Mouse (Mus musculus): ENCODE data around the gene Eif4g1.
"Not testable (repeated sequence)": the region's sequence is repeated elsewhere in the genome, so short reads cannot be mapped to it uniquely, and the experiment has no call there.

The Eif4g1 gene

DNA sequence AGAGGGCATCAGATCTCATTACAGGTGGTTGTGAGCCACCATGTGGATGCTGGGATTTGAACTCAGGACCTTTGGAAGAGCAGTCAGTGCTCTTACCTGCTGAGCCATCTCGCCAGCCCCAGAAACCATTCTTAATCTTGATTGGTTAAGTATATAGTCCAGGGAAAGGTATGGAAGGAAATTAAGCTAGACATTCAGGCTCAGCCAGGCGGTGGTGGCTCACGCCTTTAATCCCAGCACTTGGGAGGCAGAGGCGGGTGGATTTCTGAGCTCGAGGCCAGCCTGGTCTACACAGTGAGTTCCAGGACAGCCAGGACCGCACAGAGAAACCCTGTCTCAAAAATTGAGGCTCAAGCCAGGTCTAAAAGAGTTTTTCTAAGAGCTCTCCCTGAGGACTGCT is at the start of gene Eif4g1:
Gene Eif4g1, plus strand, starts transcription at position 301 of the 400 bp plus-strand sequence.
- not testable (repeated sequence) for DNase-seq

DNA sequence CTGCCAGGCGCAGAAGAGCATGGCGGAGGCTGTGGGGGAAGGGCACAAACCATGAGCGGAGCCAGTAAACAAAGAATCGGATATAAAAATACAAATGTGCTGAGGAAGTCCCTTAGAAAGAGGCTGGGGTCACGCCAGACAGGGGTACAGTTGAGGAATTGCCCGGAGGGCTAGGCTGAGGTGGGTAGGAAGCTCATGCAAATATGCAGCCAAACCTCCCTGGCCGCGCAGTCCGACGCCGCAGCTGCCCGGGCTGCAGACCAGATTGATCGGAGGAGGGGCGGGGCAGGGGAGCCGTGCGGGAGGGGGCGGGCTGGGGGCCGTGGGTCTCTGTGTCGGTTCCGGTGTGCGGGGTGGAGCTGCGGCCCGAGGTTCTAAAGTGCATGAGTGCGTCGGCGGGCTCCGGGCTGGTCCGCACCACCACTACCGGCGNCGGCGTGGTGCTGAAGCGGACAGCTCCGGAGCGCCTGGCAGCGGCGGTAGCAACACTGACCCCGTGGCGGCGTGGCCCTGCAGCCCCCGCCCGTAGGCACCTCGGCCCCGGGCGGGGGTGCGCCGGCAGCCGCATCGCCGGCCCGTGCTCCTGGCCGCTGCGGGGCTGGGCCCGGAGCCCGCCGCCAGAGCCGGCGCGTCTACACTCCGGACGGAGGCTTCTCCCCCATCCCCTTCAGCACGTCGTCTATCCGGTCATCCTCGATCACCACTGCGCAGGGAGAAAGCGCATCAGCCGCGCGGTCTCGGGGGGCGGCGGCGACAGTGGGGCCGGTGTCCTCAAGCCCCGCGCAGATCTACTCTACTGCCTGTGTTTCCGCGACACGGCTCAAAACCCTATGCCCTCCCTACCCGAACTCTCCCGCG is 48.3 kb upstream of the Eif4g1 start:
- DNase-seq = peak; percentile 11

DNA sequence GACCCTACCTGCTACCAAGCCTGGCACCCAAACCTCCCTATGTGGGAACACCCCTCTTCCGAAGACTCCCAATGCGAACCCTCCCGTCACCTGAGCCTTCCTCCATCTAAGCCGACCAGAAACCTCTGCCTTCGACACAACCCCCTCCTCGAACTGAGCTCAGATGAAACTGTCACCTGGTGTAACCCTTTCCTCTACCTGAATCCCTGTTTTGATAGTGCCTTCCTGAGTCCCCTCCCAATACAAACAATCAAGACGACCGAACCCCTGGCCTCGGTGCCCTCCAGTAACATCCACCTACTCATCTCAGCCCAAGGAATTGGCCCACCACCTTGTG is 47.7 kb upstream of the Eif4g1 start:
- DNase-seq = no peak

DNA sequence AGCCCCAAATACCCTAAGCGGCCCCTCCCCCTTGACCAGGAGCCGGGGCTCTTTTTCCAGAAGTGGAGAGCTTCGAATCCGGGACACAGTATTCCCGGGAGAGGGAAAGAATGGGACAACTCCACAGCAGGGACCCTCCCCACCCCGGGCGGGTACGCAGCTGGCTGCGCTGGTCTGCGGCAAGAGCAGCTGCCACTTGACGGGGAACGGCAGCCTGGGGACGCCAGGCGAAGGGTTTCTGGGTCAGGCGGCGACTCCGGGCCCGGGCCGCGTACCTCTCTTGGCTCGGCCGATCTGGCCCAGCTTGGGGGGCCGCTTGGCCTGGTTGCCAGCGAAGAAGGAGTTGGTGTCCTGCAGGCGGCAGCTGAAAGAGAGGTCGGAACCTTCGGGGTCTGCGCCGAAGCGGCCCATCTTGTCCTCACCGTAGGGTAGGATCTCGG is 47.3 kb upstream of the Eif4g1 start:
- DNase-seq = no peak

DNA sequence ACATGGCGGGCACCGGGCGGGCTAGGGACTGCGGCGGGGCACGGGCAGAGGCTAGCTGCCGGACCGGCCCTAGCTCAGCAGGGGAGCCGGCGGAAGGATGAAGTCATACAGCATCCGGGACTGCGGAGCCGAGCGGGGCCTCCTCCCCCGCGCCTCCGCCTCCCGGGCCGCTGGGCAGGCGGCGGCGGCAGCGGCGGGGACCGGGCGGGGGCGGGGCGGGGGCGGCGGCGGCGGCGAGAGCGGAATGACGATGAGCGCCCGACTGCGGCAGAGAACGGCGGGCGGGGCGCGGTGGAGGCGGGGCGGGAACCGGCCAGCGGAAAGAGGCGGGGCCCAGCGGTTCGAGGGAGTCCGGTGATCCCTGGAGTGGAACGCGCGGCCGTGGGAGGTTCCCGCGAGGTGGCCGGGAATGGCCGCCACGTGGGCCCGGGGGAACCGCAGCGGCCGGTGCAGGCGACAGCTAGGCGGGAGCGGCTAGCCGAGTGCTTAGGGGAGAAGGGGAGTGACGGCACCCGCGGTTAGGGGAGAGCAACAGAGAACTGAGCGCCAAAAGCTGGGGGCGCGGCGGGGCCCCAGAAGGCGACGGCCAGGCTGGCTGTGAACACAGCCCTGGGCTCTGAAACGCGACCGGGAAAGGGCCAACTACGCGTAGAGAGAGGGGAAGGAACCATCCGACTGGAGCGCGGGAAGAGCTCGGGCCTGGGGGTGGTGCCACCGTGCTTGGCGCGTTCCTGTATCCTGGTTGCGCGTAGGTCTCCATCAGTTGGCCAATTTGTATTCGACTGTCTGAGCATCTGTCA is 46.7 kb upstream of the Eif4g1 start, which contains the start of gene Camk2n2:
Gene Camk2n2, minus strand, starts transcription at position 97 of the 800 bp plus-strand sequence.
- DNase-seq = peak; percentile 59

DNA sequence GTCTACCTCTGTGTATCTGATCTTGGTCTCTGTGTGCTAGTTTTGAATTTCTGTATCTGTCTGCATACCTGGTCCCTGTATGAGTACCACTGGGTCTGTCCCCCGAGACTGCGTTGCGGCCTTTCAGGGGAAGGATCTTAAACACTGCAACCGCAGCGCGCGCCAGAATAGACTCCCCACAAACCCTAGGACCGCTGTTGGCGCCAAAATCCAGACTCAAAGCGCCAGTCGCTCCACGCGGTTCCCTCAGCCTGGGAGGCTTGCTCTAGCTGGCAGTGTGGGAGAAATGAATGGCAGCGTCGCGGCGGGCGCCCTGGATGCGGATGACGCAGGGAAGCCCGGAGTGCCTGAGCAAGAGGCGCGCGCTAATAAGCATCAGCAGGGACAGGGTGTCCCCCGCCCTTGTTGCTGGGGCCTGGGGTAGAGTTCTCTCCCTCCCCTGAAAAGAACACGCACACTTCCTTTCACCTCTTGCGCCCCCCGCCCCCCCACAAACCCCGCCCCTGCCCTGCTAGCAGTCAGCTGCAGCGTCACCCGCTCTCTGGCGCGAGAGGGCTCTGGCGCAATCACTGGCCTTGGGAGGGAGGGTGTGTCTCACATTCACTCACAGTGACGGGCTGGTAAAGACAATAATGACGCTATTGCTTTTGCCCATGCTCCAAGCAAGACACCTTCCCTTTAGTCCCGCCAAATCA is 46.0 kb upstream of the Eif4g1 start:
- peak; percentile 32 for DNase-seq

DNA sequence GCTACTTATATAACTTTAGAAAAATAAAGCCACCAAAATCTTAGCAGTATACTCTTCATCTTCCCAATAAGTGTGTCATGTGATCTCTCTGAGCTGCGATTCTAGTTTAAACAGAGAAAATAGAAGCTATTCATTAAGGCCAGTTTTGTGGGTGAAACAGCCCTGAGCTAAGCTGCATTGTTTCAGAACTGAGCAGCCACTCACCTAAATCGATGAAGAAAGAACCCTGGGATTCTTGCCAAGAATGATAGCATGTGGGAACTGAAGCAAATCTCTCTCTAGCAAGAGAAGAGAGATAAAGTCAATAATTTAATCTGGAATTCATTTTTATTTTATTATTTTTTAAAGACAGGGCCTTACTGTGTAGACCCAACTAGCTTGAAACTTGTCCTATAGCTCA is 44.9 kb upstream of the Eif4g1 start:
- DNase-seq = no peak

DNA sequence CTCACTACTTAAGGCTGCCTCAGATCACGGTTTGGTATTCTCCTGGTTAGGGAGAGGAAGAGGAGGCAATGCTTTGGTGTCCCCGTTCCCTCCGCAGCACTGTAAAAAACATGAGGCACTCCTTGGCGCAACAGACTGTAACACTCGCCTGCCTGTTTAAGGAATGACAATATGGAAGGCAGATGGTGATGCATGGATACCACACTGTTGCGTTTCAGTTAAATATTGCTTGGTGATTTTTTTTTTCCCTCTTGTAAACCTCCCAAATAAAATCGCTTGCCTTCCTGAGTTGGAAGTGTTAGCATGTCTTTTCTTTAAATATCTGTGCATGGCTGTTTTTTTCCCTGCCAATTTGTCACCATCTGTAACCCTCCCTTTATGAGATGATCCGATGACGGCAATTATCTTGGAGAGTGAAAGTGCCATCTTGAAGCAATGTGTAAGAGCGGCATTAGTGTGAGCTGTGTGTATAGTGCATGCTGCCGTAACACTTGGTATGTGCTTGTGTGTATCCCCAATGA is 39.2 kb upstream of the Eif4g1 start:
- no peak for DNase-seq

DNA sequence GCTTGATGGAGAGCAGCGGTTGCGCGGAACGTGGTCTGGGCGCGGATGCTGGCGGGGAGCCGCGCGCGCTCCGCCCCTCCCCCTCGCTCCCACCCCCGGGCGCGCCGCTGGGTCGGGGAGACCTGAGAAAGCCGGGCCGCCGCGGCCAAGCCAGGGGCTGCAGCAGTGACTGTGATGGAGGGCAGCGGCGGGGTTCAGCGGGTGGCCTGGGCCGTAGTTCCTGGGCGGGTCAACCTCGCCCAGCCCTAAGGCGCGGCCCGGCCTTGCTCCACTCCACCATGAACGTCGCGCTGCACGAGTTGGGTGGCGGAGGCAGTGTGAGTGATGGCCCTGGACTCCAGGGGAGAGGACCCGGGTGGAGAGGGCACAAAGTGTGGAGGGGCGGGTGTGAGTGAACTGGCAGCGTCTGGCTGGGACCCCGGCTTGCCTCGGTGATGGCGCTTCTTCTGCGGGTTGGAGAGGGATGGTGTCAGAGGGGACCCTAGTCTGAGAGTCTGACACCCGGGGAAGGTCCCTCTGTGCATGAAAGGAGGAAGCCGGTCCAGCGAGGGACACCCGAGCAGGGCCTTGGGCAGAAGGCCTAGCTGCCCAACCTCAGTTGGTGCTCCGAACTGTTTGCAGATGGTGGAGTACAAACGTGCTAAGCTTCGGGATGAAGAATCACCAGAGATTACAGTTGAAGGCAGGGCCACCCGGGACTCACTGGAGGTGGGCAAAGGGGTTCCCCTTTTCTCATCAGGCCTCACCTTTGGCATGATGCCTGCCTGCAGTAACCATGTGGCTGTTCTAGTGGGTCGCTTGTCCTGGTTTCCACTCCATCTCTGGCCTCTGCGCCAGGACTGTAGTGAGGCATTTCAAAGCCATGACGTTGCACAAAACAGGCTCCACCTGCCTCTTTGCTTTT is 38.1 kb upstream of the Eif4g1 start, which contains the start of gene Ece2:
Gene Ece2, plus strand, starts transcription at position 98 of the 904 bp plus-strand sequence.
- peak; percentile 24 for DNase-seq

DNA sequence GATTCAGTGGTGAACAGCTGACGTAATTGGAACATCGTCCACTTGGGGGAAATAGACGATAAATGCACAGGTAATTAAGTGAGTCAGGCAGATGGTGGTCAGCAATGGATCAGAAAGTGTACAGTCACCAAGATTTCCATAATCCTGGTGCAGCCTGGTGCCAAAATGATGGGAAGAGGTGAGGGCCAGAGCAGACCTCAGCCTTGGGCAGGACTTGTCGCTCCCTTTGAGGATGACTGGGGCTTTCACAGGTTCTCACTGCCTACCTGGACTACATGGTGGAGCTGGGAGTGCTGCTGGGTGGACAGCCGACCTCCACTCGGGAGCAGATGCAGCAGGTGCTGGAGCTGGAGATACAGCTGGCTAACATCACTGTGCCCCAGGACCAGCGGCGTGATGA is 30.7 kb upstream of the Eif4g1 start:
- DNase-seq = no peak

DNA sequence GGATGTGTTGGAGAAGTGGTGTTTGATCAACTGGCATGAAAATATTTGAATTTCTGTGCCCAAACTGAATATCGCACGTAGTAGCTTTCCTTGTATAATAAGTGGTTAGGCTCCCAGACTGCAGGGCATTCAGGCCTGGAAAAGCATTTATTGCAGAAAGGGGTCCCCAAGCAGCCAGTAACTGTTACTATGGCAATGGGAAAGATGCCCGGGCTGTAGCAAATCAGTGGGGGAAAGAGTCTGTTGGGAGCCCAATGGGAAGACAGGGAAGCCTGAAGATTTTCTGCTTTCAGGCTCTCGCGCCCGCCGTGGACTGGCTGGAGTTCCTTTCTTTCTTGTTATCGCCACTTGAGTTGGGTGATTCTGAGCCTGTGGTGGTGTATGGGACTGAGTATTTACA is 29.7 kb upstream of the Eif4g1 start:
- DNase-seq = no peak

DNA sequence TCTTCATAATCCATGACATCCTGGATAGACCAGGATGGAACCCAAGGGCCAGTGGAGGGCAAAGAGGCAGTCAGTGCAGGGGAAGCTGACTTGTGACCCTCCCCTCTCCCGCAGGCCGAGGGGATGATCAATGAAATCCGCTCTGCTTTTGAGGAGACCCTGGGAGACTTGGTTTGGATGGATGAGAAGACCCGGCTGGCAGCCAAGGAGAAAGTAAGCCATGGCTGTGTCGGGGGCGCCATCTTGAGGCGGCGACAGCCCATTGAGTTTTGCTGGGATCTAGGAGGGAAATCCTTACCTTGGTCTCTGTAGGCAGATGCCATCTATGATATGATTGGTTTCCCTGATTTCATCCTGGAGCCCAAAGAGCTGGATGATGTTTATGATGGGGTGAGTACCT is 26.0 kb upstream of the Eif4g1 start:
- peak; percentile 72 for DNase-seq

DNA sequence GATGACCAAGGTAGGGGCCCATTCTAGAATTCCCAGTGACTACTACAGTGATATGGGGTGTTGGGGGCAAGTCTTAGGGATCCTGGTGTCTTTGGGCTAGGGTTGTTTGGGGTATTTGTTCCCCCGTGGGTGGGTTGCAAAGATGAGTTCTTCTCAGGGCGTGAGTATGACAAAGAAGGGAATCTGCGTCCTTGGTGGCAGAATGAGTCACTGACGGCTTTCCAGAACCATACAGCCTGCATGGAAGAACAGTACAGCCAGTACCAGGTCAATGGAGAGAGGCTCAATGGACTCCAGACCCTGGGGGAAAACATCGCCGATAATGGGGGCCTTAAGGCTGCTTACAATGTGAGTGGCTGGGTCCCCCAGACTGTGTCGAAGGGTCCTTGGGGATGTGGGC is 24.2 kb upstream of the Eif4g1 start:
- DNase-seq = no peak

DNA sequence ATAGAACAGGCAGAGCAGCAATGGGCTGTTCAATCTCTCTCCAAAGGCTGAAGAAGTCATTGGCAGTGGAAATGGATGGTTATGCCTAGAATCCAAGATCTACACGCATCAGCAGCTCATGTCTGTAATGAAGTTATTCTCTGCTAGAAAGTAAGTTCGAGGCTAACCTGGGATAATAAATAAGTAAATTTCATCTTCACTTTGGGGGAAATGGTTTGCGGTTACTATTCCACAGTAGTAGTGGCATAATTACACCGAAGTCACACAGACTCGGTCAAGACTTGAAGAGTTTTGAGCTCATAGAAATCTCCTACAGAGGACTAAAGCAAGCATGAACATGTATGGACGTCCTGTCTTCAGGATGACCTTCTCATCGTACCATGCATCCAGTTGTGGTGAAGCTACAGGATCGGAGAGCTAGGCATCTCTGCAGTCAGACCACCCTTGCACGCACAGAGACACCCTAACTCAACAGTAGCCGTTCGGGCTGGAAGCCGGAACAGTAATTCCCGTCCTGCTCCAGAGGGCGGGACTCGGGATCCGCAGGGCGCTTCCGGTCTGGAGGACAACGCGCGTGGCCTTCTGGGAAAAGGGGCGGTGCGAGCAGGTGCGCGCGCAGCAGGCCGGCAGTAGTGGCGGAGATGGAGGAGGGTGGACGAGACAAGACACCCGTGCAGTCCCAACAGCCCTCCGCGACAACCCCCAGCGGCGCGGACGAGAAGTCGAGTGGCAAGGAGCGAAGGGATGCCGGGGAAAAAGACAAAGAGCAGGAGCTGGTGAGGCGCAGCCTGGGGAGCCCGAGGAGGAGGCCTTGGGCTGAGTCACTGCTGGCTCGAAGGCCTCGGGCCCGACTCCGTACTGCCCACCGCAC is 16.8 kb upstream of the Eif4g1 start, which contains the start of gene Psmd2:
Gene Psmd2, plus strand, starts transcription at position 577 of the 871 bp plus-strand sequence.
- DNase-seq = peak; percentile 96

DNA sequence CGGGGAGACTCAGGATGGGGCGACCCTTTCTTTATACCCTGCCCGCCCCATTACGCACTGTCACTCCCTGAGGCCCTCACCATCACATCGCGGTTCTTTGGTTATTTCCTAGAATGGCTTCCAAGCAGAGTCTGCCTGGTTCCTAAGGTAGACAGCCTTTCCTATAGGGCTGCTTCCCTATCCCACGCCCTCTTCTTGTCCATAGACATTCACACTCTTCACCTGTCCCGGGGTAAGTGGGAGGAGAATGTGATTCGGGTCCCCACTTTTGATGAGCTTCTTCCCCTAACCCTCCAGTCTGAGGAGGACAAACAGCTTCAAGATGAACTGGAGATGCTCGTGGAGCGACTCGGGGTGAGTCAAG is 16.2 kb upstream of the Eif4g1 start:
- no peak for DNase-seq

DNA sequence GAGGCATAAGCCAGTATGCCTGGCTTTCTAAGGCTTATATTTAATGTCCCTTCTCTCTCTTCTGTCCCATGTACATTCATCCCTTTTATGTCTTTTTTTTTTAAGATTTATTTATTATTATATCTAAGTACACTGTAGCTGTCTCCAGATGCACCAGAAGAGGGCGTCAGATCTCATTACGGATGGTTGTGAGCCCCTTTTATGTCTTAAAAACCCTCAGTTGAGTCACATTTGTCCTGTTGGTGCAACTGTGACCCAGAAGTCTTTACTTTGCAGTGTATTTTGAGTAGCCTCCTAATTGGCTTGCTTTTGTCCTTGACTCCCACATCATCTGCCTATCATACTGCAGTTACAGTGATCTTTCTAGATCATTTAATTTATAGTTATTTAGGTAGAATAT is 14.8 kb upstream of the Eif4g1 start:
- no peak for DNase-seq

DNA sequence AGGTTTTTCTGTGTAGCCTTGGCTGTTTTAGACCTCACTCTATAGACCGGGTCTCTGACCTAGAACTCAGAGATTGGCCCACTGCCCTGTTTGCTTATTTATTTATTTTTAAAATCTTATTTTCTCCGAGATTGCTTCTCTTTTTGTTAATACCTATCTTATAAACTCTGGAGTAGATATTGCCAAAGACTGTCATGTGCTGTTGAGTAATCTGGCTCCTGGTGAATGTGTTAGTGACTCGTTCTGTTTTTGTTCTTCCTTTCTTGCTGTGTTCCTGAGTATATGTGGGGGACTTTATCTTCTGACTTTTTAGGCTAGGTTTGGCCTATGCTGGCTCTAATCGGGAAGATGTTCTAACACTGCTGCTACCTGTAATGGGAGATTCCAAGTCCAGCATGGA is 10.5 kb upstream of the Eif4g1 start:
- no peak for DNase-seq

DNA sequence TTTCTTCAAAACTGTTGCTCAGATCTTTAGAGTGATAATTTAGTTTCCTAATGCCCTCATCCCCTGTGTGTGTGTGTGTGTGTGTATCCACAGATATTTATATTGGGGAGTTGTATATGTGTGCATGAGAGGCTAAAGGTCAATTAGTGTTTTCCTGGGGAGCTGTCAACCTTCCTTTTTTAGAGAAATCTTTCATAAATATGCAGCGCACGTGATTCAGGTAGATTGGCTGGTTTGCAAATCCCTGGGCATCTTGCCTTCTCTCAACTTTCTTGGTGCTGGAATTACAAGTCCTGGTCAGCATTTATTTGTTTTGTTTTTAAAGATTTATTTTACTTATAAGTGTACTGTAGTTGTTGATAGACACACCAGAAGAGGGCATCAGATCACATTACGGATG is 2.2 kb downstream of the Eif4g1 start:
- DNase-seq = no peak

DNA sequence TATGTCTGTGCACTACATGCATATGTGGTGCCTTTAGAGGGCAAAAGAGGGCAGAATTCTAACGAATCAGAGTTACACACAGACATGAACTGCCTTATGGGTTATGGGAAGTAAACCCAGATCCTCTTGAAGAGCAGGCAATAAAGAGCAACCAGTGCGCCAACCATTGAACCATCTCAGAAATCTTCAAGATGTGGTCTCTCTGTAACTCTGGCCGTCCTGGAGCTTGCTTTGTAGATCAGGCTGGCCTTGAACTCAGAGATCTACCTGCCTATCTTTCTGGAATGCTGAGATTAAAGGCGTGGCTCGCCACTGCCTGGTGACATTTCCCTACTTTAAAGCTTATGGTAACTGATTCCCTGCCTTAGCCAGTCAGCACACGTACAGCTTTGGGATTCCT is 3.8 kb downstream of the Eif4g1 start:
- DNase-seq = peak; percentile 11

DNA sequence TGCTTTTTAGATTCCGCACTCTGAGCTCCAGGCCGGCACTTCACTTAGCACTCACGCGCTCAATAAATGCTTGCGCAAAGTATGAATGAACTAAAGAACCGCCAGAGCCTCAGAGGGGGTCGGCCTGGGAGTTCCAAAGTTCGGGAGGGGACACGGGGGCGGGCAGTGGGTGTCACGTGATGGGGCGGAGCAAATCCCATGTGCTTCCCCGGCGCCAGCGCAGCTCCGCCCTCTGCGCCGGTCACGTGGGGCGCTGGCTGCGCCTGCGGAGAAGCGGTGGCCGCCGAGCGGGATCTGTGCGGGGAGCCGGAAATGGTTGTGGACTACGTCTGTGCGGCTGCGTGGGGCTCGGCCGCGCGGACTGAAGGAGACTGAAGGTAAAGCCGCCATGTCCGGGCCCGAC is 4.4 kb downstream of the Eif4g1 start:
- peak; percentile 96 for DNase-seq
